25 mouse cellular contexts compared by ENCODE assay signal in genomic region chr6:125461788-125462187, GRCm38 (mm10). TPM values are rescaled to one million over a fixed set of nuclear protein-coding genes. Genes with fewer than 3 reads are reported as not detected.
DNase-seq lines count a peak whose midpoint lies in the region; ATAC-seq and TF ChIP-seq lines count a peak whose summit lies in the region.
"Had no signal": no experiment of that assay in that cellular context is flagged by ENCODE, and none has a peak within 500 bp of the region (broad histone marks: within the 10 kb centered on the region; RNA-seq: fewer than 3 reads in every experiment).

No protein-coding gene starts in this region.

- no peak overlapping the region for H3K9ac ChIP-seq in embryonic facial prominence, embryonic 13.5 days
- no peak overlapping the region for H3K9ac ChIP-seq in lung, embryonic 14.5 days
- no peak overlapping the region for H3K9ac ChIP-seq in CH12.LX (ENCODE audit: insufficient read depth, low read depth)
- H3K9ac ChIP-seq: embryonic facial prominence, embryonic 15.5 days; forebrain, postnatal 0 days; heart, embryonic 13.5 days; hindbrain, embryonic 15.5 days had no signal

- no peak for TF ChIP-seq EP300 in CH12.LX (IDR thresholded peaks at IDR 0.05; ENCODE audit: low read length)

- no peak for DNase-seq in embryonic facial prominence, embryonic 10.5 days (ENCODE audit: low spot score)
- DNase-seq in lung, embryonic 14.5 days = peak; percentile 19
- no peak for DNase-seq in lung, postnatal 10 days
- no peak for DNase-seq in CH12.LX (ENCODE audit: extremely low read depth)
- no peak for DNase-seq in ovary, adult 18-20 months (ENCODE audit: low spot score)
- DNase-seq: adrenal gland, adult 2 months; adrenal gland, postnatal 14 days; cerebellum, adult 11 months; cerebellum, adult 2 months; cerebellum, adult 9-11 months; cerebellum, postnatal 25 days; forebrain, postnatal 0 days; gastrocnemius, adult 2 months; gastrocnemius, postnatal 14 days; heart, adult 18-20 months; heart, postnatal 14 days; heart, postnatal 4 days had no signal

- H3K27ac ChIP-seq in embryonic facial prominence, embryonic 13.5 days = 0 out of 2 replicates have a peak overlapping the region, but pooled peaks have one; percentile 5
- no peak overlapping the region for H3K27ac ChIP-seq in embryonic facial prominence, embryonic 10.5 days (replicated peaks)
- no peak overlapping the region for H3K27ac ChIP-seq in lung, embryonic 14.5 days (ENCODE audit: low read depth)
- H3K27ac ChIP-seq in CH12.LX (ENCODE audit: insufficient read depth, low read depth) = peak overlapping the region; percentile 89
- H3K27ac ChIP-seq: embryonic facial prominence, embryonic 15.5 days; gastrocnemius, adult 2 months; heart, embryonic 10.5 days; heart, embryonic 13.5 days; hindbrain, embryonic 15.5 days had no signal

- dilution Hi-C loops in CH12.LX (cut with MboI; ENCODE audit: extremely low pct_ligation_motif_present, extremely low pct_unique_long_range_greater_than_20kb, low sequenced_read_pairs) = no loop called here

- H3K4me2 ChIP-seq in embryonic facial prominence, embryonic 13.5 days = no peak overlapping the region
- H3K4me2 ChIP-seq in lung, embryonic 14.5 days = no peak overlapping the region
- peak overlapping the region; percentile 79 for H3K4me2 ChIP-seq in CH12.LX (ENCODE audit: insufficient read depth, low read depth, poor library complexity, severe bottlenecking)
- H3K4me2 ChIP-seq: embryonic facial prominence, embryonic 15.5 days; heart, embryonic 13.5 days; hindbrain, embryonic 15.5 days had no signal

- no peak for TF ChIP-seq RAD21 in CH12.LX (IDR thresholded peaks at IDR 0.05; ENCODE audit: low read depth, low read length)

- in situ Hi-C loops in CH12.LX (cut with MboI; ENCODE audit: low pct_ligation_motif_present, low pct_unique_long_range_greater_than_20kb, low sequenced_read_pairs) = no loop called here

- H3K4me3 ChIP-seq in embryonic facial prominence, embryonic 13.5 days = no peak overlapping the region
- H3K4me3 ChIP-seq in embryonic facial prominence, embryonic 10.5 days = no peak overlapping the region
- H3K4me3 ChIP-seq in lung, embryonic 14.5 days (ENCODE audit: low read depth, low read length) = no peak overlapping the region
- no peak overlapping the region for H3K4me3 ChIP-seq in CH12.LX (replicated peaks in 1 of 3; ENCODE audit: low read depth in 2 of 3, low read length in 2 of 3, poor library complexity in 1 of 3)
- H3K4me3 ChIP-seq: embryonic facial prominence, embryonic 15.5 days; gastrocnemius, adult 2 months; heart, embryonic 10.5 days; heart, embryonic 13.5 days; hindbrain, embryonic 15.5 days had no signal

- H3K27me3 ChIP-seq in embryonic facial prominence, embryonic 13.5 days = no peaks in the 10 kb centered on the region
- H3K27me3 ChIP-seq in embryonic facial prominence, embryonic 10.5 days (replicated peaks; ENCODE audit: low read depth, poor library complexity, severe bottlenecking) = no peaks in the 10 kb centered on the region
- no peaks in the 10 kb centered on the region for H3K27me3 ChIP-seq in lung, embryonic 14.5 days (ENCODE audit: insufficient read depth, low read length)
- no peaks in the 10 kb centered on the region for H3K27me3 ChIP-seq in CH12.LX (replicated peaks)
- H3K27me3 ChIP-seq: embryonic facial prominence, embryonic 15.5 days; heart, embryonic 13.5 days; hindbrain, embryonic 15.5 days; Patski had no signal

- peaks cover 41% of the 10 kb centered on the region for H3K36me3 ChIP-seq in embryonic facial prominence, embryonic 13.5 days
- 0 out of 2 replicates have a peak, but pooled peaks cover 3% of the 10 kb centered on the region for H3K36me3 ChIP-seq in embryonic facial prominence, embryonic 10.5 days (replicated peaks)
- H3K36me3 ChIP-seq in lung, embryonic 14.5 days (ENCODE audit: insufficient read depth) = peaks cover 23% of the 10 kb centered on the region; the same call in 1 of the 2 replicates
- peaks cover 6 to 17% of the 10 kb centered on the region in 2 experiments for H3K36me3 ChIP-seq in CH12.LX (replicated peaks in 1 of 2; ENCODE audit: control insufficient read depth in 1 of 2, insufficient read depth in 1 of 2, low read length in 1 of 2)
- H3K36me3 ChIP-seq: G1E; hindbrain, embryonic 15.5 days had no signal

- TF ChIP-seq POLR2A in CH12.LX (IDR thresholded peaks at IDR 0.05; ENCODE audit: low read depth, low read length) = no peak

- no peak for ATAC-seq in embryonic facial prominence, embryonic 13.5 days (ENCODE audit: insufficient number of reproducible peaks, insufficient read depth, low FRiP score, low TSS enrichment, low read depth)
- ATAC-seq in lung, embryonic 14.5 days (ENCODE audit: insufficient read depth) = no peak
- ATAC-seq: forebrain, embryonic 14.5 days; forebrain, postnatal 0 days; Patski had no signal

- no peaks in the 10 kb centered on the region for H3K9me3 ChIP-seq in embryonic facial prominence, embryonic 13.5 days
- H3K9me3 ChIP-seq in embryonic facial prominence, embryonic 10.5 days = no peaks in the 10 kb centered on the region
- H3K9me3 ChIP-seq in lung, embryonic 14.5 days (ENCODE audit: low read depth, low read length) = no peaks in the 10 kb centered on the region
- H3K9me3 ChIP-seq in CH12.LX (replicated peaks; ENCODE audit: low read length) = no peaks in the 10 kb centered on the region
- H3K9me3 ChIP-seq: embryonic facial prominence, embryonic 15.5 days; heart, embryonic 10.5 days; heart, embryonic 13.5 days; hindbrain, embryonic 15.5 days had no signal

- WGBS in embryonic facial prominence, embryonic 13.5 days = 51% methylated on average over 8 of the region's 8 CpGs
- 68% methylated on average over 8 of the region's 8 CpGs for WGBS in embryonic facial prominence, embryonic 10.5 days
- whole genome bisulfite sequencing in lung, embryonic 14.5 days = 60% methylated on average over 8 of the region's 8 CpGs

- H3K79me2 ChIP-seq in CH12.LX (replicated peaks; ENCODE audit: control insufficient read depth, extremely low read depth, insufficient read depth, poor library complexity, severe bottlenecking) = no peaks in the 10 kb centered on the region

- H3K4me1 ChIP-seq in embryonic facial prominence, embryonic 13.5 days = peaks cover 19% of the 10 kb centered on the region
- 0 out of 2 replicates have a peak, but pooled peaks cover 8% of the 10 kb centered on the region for H3K4me1 ChIP-seq in embryonic facial prominence, embryonic 10.5 days
- no peaks in the 10 kb centered on the region for H3K4me1 ChIP-seq in lung, embryonic 14.5 days (ENCODE audit: insufficient read depth)
- peaks cover 21 to 39% of the 10 kb centered on the region in 2 experiments for H3K4me1 ChIP-seq in CH12.LX (ENCODE audit: control insufficient read depth in 1 of 2, insufficient read depth in 2 of 2)
- H3K4me1 ChIP-seq: heart, embryonic 10.5 days; hindbrain, embryonic 15.5 days had no signal

- TF ChIP-seq CTCF in lung, embryonic 14.5 days (IDR thresholded peaks at IDR 0.05; ENCODE audit: low read depth) = no peak
- TF ChIP-seq CTCF in CH12.LX (conservative IDR thresholded peaks at IDR 0.05 in 1 of 2, IDR thresholded peaks at IDR 0.05 in 1 of 2; ENCODE audit: low read depth in 2 of 2, low read length in 2 of 2) = no peak

TF ChIP-seq in CH12.LX, 34 proteins besides CTCF, POLR2A, EP300 and RAD21:
- no peak for TF ChIP-seq KAT2A (IDR thresholded peaks at IDR 0.05; ENCODE audit: insufficient replicate concordance, low read length)
- TF ChIP-seq HCFC1 (IDR thresholded peaks at IDR 0.05; ENCODE audit: low read depth, low read length) = no peak
- TF ChIP-seq TBP (conservative IDR thresholded peaks at IDR 0.05; ENCODE audit: low read depth, low read length) = 0 out of 2 replicates have a peak, but pooled peaks have one; percentile 16
- TF ChIP-seq JUN (IDR thresholded peaks at IDR 0.05; ENCODE audit: insufficient read depth, low read depth, low read length) = no peak
- TF ChIP-seq ZMIZ1 (IDR thresholded peaks at IDR 0.05; ENCODE audit: low read depth, low read length) = no peak
- no peak for TF ChIP-seq SIN3A (IDR thresholded peaks at IDR 0.05; ENCODE audit: low read length)
- no peak for TF ChIP-seq MEF2A (IDR thresholded peaks at IDR 0.05; ENCODE audit: borderline replicate concordance, low read depth, low read length)
- no peak for TF ChIP-seq MYC (IDR thresholded peaks at IDR 0.05; ENCODE audit: low read depth, low read length)
- TF ChIP-seq UBTF (IDR thresholded peaks at IDR 0.05; ENCODE audit: low read depth, low read length) = no peak

RNA-seq across cellular contexts. Expression of gene Cd9, which starts 32.8 kb away (rescaled TPM):
- 160 and 189 TPM in 2 replicates for polyA plus RNA-seq in embryonic facial prominence, embryonic 13.5 days (2015; fragmentation: Nextera tagmentation; extraction: Ambion mirVana)
- polyA plus RNA-seq in embryonic facial prominence, embryonic 10.5 days (2016; fragmentation: Nextera tagmentation; extraction: Ambion mirVana) = 33.0 and 36.2 TPM in 2 replicates
- 128 TPM in 2 replicates for polyA plus RNA-seq in lung, embryonic 14.5 days (2014; fragmentation: Nextera tagmentation; extraction: Ambion mirVana)
- 20.9 and 21.6 TPM in 2 replicates for total RNA-seq in CH12.LX (2012; rRNA removed)
- 12.1 and 12.3 TPM in 2 replicates for total RNA-seq in CH12.LX (2014; rRNA removed)
- polyA plus RNA-seq in CH12.LX (2012; ENCODE audit: insufficient read length, low read depth) = 24.4 and 27.5 TPM in 2 replicates
- total RNA-seq: G1E had no signal
- polyA plus RNA-seq: G1E had no signal

Comparison
In these comparisons a context has a peak if more than half of its experiments do, and no peak if none do; other contexts are left out.
1. H3K27ac ChIP-seq: peak in embryonic facial prominence, embryonic 13.5 days (single experiment) and CH12.LX (single experiment); none in embryonic facial prominence, embryonic 10.5 days (single experiment) and lung, embryonic 14.5 days (single experiment).